Mouse (Mus musculus): ENCODE data around the gene Senp8. TPM values are rescaled to one million over a fixed set of nuclear protein-coding genes. Genes with fewer than 3 reads are reported as not detected.

Gene Senp8
- polyA plus RNA-seq, 1 experiment from 2014 or later, result 10.7 TPM

DNA sequence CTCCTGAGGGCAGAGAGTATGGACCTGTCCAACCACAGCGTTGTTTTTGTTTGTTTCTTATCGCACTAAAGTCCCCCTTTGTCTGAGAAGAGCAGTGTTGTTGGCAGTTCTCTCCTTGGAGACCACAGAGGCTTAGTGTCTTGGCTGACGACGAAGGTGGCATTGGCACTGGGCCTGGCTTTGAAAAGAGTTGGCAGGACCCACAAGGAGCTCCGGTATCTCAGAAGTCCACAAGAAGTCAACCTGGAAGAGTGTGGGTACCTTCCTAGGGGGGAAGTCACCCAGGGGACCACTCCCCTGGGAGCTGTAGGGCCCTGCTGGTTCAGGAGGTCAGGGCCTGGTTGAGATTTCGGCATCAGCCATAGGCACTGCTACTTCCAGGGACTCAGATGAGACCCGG, 49.4 kb downstream of the Senp8 start:
- no peaks in the 10 kb centered on the region for H3K27me3 ChIP-seq (ENCODE audit: control insufficient read depth, insufficient read depth, low read length)
- no peak overlapping the region for H3K9ac ChIP-seq (ENCODE audit: low read length)
- ATAC-seq (ENCODE audit: insufficient read depth, low FRiP score), result no peak
- H3K4me3 ChIP-seq (replicated peaks; ENCODE audit: low read length), result no peak overlapping the region
- no peaks in the 10 kb centered on the region for H3K36me3 ChIP-seq (ENCODE audit: control insufficient read depth, insufficient read depth, low read length)
- no peak overlapping the region for H3K4me2 ChIP-seq (ENCODE audit: low read depth, low read length)
- H3K27ac ChIP-seq (ENCODE audit: low read length), result no peak overlapping the region
- WGBS, result 81% methylated on average over 7 of the region's 7 CpGs
- H3K9me3 ChIP-seq (replicated peaks; ENCODE audit: control insufficient read depth, low read length), result no peaks in the 10 kb centered on the region
- H3K4me1 ChIP-seq (ENCODE audit: control insufficient read depth, insufficient read depth, low read length), result no peaks in the 10 kb centered on the region

DNA sequence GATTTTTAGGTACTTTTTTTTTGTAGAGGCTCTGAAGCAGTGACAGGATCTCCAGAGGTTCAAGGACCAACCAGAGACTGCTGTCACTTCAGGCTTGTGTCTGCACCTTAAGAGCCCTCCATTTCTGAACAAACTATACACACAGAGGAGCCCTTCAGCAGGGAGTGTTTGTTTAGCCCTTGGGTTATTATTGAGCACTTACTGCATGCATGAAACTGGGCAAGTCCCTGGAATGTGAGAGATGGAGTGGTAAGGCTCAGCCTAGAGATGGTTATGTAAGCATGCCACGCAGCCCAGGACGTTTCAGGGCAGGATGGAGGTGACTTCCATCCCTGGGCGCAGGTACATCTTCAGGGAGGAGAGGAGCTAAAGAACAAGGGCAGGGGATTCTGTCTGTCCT, 54.1 kb downstream of the Senp8 start:
- Histone ChIP-seq H3K27ac (ENCODE audit: low read length) (no peak overlapping the region), H3K4me1 (ENCODE audit: control insufficient read depth, insufficient read depth, low read length) (peaks cover 29% of the 10 kb centered on the region), H3K4me2 (ENCODE audit: low read depth, low read length) (no peak overlapping the region), H3K9me3 (replicated peaks; ENCODE audit: control insufficient read depth, low read length) (no peaks in the 10 kb centered on the region), H3K4me3 (replicated peaks; ENCODE audit: low read length) (no peak overlapping the region), H3K36me3 (ENCODE audit: control insufficient read depth, insufficient read depth, low read length) (no peaks in the 10 kb centered on the region), H3K27me3 (ENCODE audit: control insufficient read depth, insufficient read depth, low read length) (no peaks in the 10 kb centered on the region), H3K9ac (ENCODE audit: low read length) (no peak overlapping the region)
- no peak for ATAC-seq (ENCODE audit: insufficient read depth, low FRiP score)
- WGBS, result 72% methylated on average over 3 of the region's 3 CpGs

DNA sequence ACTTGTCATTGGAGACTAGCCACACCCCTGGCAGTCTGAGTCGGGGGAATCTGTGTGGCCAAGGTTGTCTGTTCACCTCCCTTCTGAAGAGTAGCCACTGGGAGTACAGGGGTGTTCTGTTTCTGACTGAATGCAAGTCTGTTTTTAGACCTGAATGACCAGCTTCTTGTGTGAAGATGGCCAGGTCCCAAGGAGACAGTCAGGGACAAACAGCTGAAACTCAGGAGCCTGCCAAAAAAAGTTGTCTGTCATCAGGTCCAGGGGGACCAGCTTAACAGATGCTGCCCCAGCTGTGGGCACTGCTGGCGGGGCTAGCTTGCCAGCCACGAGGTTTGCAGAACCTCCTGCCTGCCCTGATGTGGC, 55.1 kb downstream of the Senp8 start:
- no peaks in the 10 kb centered on the region for H3K36me3 ChIP-seq (ENCODE audit: control insufficient read depth, insufficient read depth, low read length)
- peak overlapping the region; percentile 64; the same call in 1 of the 2 replicates for H3K27ac ChIP-seq (ENCODE audit: low read length)
- ATAC-seq (ENCODE audit: insufficient read depth, low FRiP score), result no peak
- H3K27me3 ChIP-seq (ENCODE audit: control insufficient read depth, insufficient read depth, low read length), result no peaks in the 10 kb centered on the region
- no peak overlapping the region for H3K4me3 ChIP-seq (replicated peaks; ENCODE audit: low read length)
- H3K9me3 ChIP-seq (replicated peaks; ENCODE audit: control insufficient read depth, low read length), result no peaks in the 10 kb centered on the region
- 41% methylated on average over 3 of the region's 3 CpGs for WGBS
- H3K4me2 ChIP-seq (ENCODE audit: low read depth, low read length), result no peak overlapping the region
- H3K4me1 ChIP-seq (ENCODE audit: control insufficient read depth, insufficient read depth, low read length), result peaks cover 30% of the 10 kb centered on the region
- peak overlapping the region; percentile 40; the same call in 1 of the 2 replicates for H3K9ac ChIP-seq (ENCODE audit: low read length)

DNA sequence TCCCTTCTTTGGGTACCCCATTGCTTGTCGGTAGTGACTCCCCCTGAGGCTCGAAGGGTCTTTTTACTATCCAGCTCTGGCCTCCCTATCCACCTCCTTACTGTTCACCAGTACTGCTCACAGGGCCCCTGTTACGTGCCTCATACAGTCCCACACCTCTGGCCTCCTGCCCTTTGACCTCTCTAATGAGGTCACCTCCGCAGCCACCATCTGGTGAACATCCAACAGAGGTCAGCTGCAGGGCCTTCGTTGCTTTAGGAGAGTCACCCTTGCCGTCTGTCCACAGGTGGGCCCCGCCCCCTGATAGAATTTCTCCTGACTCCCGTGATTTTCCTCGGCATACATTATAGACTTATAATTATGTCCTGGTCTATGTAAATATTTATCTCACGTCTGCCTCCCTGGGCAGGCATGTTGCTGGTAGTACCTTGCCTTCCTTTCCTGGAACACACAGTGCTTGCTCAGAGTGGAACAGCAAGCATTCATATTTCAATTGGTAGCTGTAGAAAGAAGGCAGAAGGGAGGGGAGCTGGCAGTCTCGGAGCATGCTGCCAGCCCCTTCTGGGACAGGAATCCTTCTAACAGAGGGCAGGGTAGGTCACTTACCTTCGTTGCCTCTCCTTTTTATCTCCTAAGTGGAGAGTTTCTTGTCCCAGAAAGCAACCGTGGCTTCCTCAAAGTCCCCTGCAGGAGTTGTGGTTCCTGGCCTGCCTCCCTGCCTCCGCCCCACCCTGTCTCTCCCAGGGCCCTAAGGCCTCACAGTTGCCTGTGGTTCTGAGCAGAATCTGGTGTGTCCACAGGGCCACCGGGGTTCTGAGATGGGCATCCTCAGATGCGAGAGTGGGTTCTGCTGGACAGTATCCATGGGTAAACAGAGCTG, 55.7 kb downstream of the Senp8 start:
- H3K4me2 ChIP-seq (ENCODE audit: low read depth, low read length), result no peak overlapping the region
- peaks cover 30% of the 10 kb centered on the region for H3K4me1 ChIP-seq (ENCODE audit: control insufficient read depth, insufficient read depth, low read length)
- no peaks in the 10 kb centered on the region for H3K9me3 ChIP-seq (replicated peaks; ENCODE audit: control insufficient read depth, low read length)
- H3K9ac ChIP-seq (ENCODE audit: low read length), result peak overlapping the region; percentile 40; the same call in 1 of the 2 replicates
- WGBS, result 27% methylated on average over 16 of the region's 16 CpGs
- H3K4me3 ChIP-seq (replicated peaks; ENCODE audit: low read length), result no peak overlapping the region
- 0 out of 2 replicates have a peak, but pooled peaks have one; percentile 10 for ATAC-seq (ENCODE audit: insufficient read depth, low FRiP score)
- H3K27ac ChIP-seq (ENCODE audit: low read length), result peak overlapping the region; percentile 64
- no peaks in the 10 kb centered on the region for H3K27me3 ChIP-seq (ENCODE audit: control insufficient read depth, insufficient read depth, low read length)
- H3K36me3 ChIP-seq (ENCODE audit: control insufficient read depth, insufficient read depth, low read length), result no peaks in the 10 kb centered on the region

DNA sequence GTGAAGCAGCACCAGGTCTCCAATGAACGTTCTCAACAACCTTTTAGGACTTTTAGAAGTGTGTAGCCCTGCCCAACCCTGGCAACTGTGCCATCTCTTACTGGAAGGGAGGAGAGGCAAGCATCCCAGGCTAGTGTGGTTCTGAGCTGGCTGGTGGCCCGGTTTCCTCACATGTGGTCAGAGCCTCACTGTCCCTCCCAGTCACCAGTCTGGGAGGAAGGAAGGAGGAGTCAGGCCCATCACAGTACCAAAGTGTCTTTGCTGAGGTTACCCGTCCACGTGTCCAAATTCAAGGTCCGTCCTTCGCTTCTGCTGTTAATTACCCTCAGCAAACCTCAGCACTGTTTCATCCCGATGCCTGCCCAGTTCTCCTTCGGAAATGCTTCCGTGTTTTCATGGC, 58.4 kb downstream of the Senp8 start:
- no peaks in the 10 kb centered on the region for H3K9me3 ChIP-seq (replicated peaks; ENCODE audit: control insufficient read depth, low read length)
- H3K4me3 ChIP-seq (replicated peaks; ENCODE audit: low read length), result peak overlapping the region; percentile 41
- peak; percentile 30; the same call in 1 of the 2 replicates for ATAC-seq (ENCODE audit: insufficient read depth, low FRiP score)
- no peaks in the 10 kb centered on the region for H3K36me3 ChIP-seq (ENCODE audit: control insufficient read depth, insufficient read depth, low read length)
- H3K4me1 ChIP-seq (ENCODE audit: control insufficient read depth, insufficient read depth, low read length), result peaks cover 30% of the 10 kb centered on the region
- 40% methylated on average over 9 of the region's 9 CpGs for WGBS
- peak overlapping the region; percentile 69 for H3K4me2 ChIP-seq (ENCODE audit: low read depth, low read length)
- no peaks in the 10 kb centered on the region for H3K27me3 ChIP-seq (ENCODE audit: control insufficient read depth, insufficient read depth, low read length)
- peak overlapping the region; percentile 80 for H3K27ac ChIP-seq (ENCODE audit: low read length)
- H3K9ac ChIP-seq (ENCODE audit: low read length), result peak overlapping the region; percentile 64

DNA sequence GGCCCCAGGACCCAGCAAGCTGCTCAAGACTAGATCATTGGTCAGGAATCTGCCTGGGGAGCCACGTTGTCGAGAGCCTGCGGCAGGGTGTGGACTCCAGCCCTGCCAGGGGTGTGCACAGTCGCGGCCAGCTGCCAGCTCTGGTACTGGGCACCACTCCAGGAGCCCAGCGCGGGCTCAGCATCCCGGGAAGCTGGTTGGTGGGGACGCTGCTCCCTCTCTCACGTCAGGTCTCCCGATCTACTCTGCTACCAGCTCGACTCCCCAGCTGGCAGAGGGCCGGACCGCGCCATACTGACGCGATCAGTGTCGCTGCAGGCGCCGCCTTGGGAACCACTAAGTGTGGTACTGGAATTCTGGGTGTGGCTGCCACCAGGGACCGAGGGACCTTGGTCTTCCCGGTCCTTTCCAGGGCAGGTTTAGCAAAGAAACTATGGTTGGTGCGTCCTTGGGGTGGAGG, 58.8 kb downstream of the Senp8 start:
- no peaks in the 10 kb centered on the region for H3K27me3 ChIP-seq (ENCODE audit: control insufficient read depth, insufficient read depth, low read length)
- H3K4me3 ChIP-seq (replicated peaks; ENCODE audit: low read length), result peak overlapping the region; percentile 41
- WGBS, result 4% methylated on average over 23 of the region's 23 CpGs
- peak overlapping the region; percentile 80 for H3K27ac ChIP-seq (ENCODE audit: low read length)
- no peaks in the 10 kb centered on the region for H3K9me3 ChIP-seq (replicated peaks; ENCODE audit: control insufficient read depth, low read length)
- peak overlapping the region; percentile 69 for H3K4me2 ChIP-seq (ENCODE audit: low read depth, low read length)
- peak; percentile 82 for ATAC-seq (ENCODE audit: insufficient read depth, low FRiP score)
- peak overlapping the region; percentile 64 for H3K9ac ChIP-seq (ENCODE audit: low read length)
- peaks cover 30% of the 10 kb centered on the region for H3K4me1 ChIP-seq (ENCODE audit: control insufficient read depth, insufficient read depth, low read length)
- no peaks in the 10 kb centered on the region for H3K36me3 ChIP-seq (ENCODE audit: control insufficient read depth, insufficient read depth, low read length)

DNA sequence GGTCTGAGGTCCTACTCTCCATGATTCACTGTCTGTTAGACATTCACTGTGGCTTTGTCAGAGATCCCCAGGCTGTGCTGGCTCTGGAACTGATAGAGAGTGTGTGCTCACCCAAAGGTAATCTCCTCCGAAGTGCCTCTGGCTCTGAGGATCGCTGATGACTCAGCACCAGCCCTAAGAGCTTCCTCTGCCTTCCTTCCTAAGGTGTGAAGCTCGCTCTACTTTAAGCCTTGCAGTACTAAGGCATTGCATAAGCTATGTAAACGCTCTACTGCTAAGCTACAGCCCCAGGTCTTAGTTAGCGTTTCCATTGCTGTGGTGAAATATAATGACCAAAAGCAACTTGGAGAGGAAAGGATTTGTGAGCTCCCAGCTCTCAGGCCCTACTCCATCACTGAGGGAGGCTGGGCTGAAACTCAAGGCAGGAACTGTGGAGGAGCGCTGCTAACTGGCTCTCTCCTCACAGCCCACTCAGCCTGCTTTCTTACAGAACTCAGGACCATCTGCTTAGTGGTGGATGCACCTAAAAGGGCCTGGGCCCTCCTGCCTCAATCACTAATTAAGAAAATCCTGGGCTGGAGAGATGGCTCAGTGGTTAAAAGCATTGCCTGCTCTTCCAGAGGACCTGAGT, 63.0 kb downstream of the Senp8 start:
- Histone ChIP-seq H3K4me2 (ENCODE audit: low read depth, low read length) (no peak overlapping the region), H3K4me3 (replicated peaks; ENCODE audit: low read length) (no peak overlapping the region), H3K9me3 (replicated peaks; ENCODE audit: control insufficient read depth, low read length) (no peaks in the 10 kb centered on the region), H3K9ac (ENCODE audit: low read length) (no peak overlapping the region), H3K27me3 (ENCODE audit: control insufficient read depth, insufficient read depth, low read length) (no peaks in the 10 kb centered on the region), H3K4me1 (ENCODE audit: control insufficient read depth, insufficient read depth, low read length) (peaks cover 12% of the 10 kb centered on the region; the same call in 1 of the 2 replicates), H3K36me3 (ENCODE audit: control insufficient read depth, insufficient read depth, low read length) (no peaks in the 10 kb centered on the region), H3K27ac (ENCODE audit: low read length) (no peak overlapping the region)
- ATAC-seq (ENCODE audit: insufficient read depth, low FRiP score), result no peak
- 27% methylated on average over 6 of the region's 6 CpGs for WGBS

Measured in stomach, embryonic 16.5 days (tissue).